In genomic region chr6:3505289-3505688, GRCm38 (mm10) we compare ENCODE assay signal across 21 mouse cellular contexts. TPM values are rescaled to one million over a fixed set of nuclear protein-coding genes. Genes with fewer than 3 reads are reported as not detected.
DNase-seq lines count a peak whose midpoint lies in the region; ATAC-seq lines count a peak whose summit lies in the region.
"Had no signal": no experiment of that assay in that cellular context is flagged by ENCODE, and none has a peak within 500 bp of the region (broad histone marks: within the 10 kb centered on the region; RNA-seq: fewer than 3 reads in every experiment).

No protein-coding gene starts in this region.

- H3K4me3 ChIP-seq in midbrain, embryonic 14.5 days (replicated peaks; ENCODE audit: low read depth, low read length), result no peak overlapping the region
- H3K4me3 ChIP-seq in midbrain, embryonic 13.5 days (replicated peaks), result no peak overlapping the region
- no peak overlapping the region for H3K4me3 ChIP-seq in embryonic facial prominence, embryonic 10.5 days
- no peak overlapping the region for H3K4me3 ChIP-seq in limb, embryonic 13.5 days
- H3K4me3 ChIP-seq: embryonic facial prominence, embryonic 12.5 days; forebrain, embryonic 12.5 days; heart, adult 2 months; heart, embryonic 15.5 days; hindbrain, embryonic 10.5 days had no signal

- peaks cover 10% of the 10 kb centered on the region; the same call in 1 of the 2 replicates for H3K36me3 ChIP-seq in midbrain, embryonic 14.5 days (ENCODE audit: control insufficient read depth, insufficient read depth, low read length)
- 0 out of 2 replicates have a peak, but pooled peaks cover 3% of the 10 kb centered on the region for H3K36me3 ChIP-seq in midbrain, embryonic 13.5 days
- H3K36me3 ChIP-seq in embryonic facial prominence, embryonic 10.5 days (replicated peaks), result no peaks in the 10 kb centered on the region
- no peaks in the 10 kb centered on the region for H3K36me3 ChIP-seq in limb, embryonic 13.5 days
- H3K36me3 ChIP-seq: embryonic facial prominence, embryonic 12.5 days; forebrain, embryonic 12.5 days; heart, embryonic 15.5 days; hindbrain, embryonic 10.5 days had no signal

- H3K27ac ChIP-seq in midbrain, embryonic 14.5 days (replicated peaks; ENCODE audit: low read depth, low read length), result no peak overlapping the region
- H3K27ac ChIP-seq in midbrain, embryonic 13.5 days, result no peak overlapping the region
- no peak overlapping the region for H3K27ac ChIP-seq in embryonic facial prominence, embryonic 10.5 days (replicated peaks)
- no peak overlapping the region for H3K27ac ChIP-seq in limb, embryonic 13.5 days
- H3K27ac ChIP-seq: embryonic facial prominence, embryonic 12.5 days; forebrain, embryonic 12.5 days; heart, adult 2 months; heart, embryonic 15.5 days; hindbrain, embryonic 10.5 days; hindbrain, embryonic 14.5 days had no signal

- peak; percentile 11 for DNase-seq in midbrain, embryonic 14.5 days
- DNase-seq in embryonic facial prominence, embryonic 10.5 days (ENCODE audit: low spot score), result peak; percentile 9
- DNase-seq in kidney, postnatal 14 days, result no peak
- no peak for DNase-seq in liver
- DNase-seq in thymus, postnatal 36 days, result no peak
- DNase-seq: adrenal gland, postnatal 10 days; B cell, adult 2 months; cerebellum, adult 18-20 months; cerebellum, postnatal 10 days; heart, adult 2 months; heart, postnatal 14 days had no signal

- H3K4me2 ChIP-seq in midbrain, embryonic 14.5 days (ENCODE audit: low read length), result no peak overlapping the region
- no peak overlapping the region for H3K4me2 ChIP-seq in midbrain, embryonic 13.5 days (replicated peaks)
- H3K4me2 ChIP-seq in limb, embryonic 13.5 days (replicated peaks), result no peak overlapping the region
- H3K4me2 ChIP-seq: embryonic facial prominence, embryonic 12.5 days; forebrain, embryonic 12.5 days; heart, embryonic 11.5 days; heart, embryonic 15.5 days; hindbrain, embryonic 14.5 days had no signal

- no peaks in the 10 kb centered on the region for H3K27me3 ChIP-seq in midbrain, embryonic 14.5 days (ENCODE audit: control insufficient read depth, insufficient read depth, low read length)
- no peaks in the 10 kb centered on the region for H3K27me3 ChIP-seq in midbrain, embryonic 13.5 days
- no peaks in the 10 kb centered on the region for H3K27me3 ChIP-seq in embryonic facial prominence, embryonic 10.5 days (replicated peaks; ENCODE audit: low read depth, poor library complexity, severe bottlenecking)
- no peaks in the 10 kb centered on the region for H3K27me3 ChIP-seq in limb, embryonic 13.5 days
- H3K27me3 ChIP-seq: embryonic facial prominence, embryonic 12.5 days; forebrain, embryonic 12.5 days; heart, embryonic 15.5 days had no signal

- H3K4me1 ChIP-seq in midbrain, embryonic 14.5 days (ENCODE audit: control insufficient read depth, insufficient read depth, low read length), result 0 out of 2 replicates have a peak, but pooled peaks cover 1% of the 10 kb centered on the region
- H3K4me1 ChIP-seq in midbrain, embryonic 13.5 days (replicated peaks), result peaks cover 1% of the 10 kb centered on the region
- H3K4me1 ChIP-seq in embryonic facial prominence, embryonic 10.5 days, result no peaks in the 10 kb centered on the region
- 0 out of 2 replicates have a peak, but pooled peaks cover 3% of the 10 kb centered on the region for H3K4me1 ChIP-seq in limb, embryonic 13.5 days
- H3K4me1 ChIP-seq: embryonic facial prominence, embryonic 12.5 days; heart, embryonic 15.5 days; hindbrain, embryonic 10.5 days had no signal

- no peaks in the 10 kb centered on the region for H3K9me3 ChIP-seq in midbrain, embryonic 14.5 days (ENCODE audit: control insufficient read depth, low read length)
- no peaks in the 10 kb centered on the region for H3K9me3 ChIP-seq in midbrain, embryonic 13.5 days
- H3K9me3 ChIP-seq in embryonic facial prominence, embryonic 10.5 days, result no peaks in the 10 kb centered on the region
- no peaks in the 10 kb centered on the region for H3K9me3 ChIP-seq in limb, embryonic 13.5 days
- H3K9me3 ChIP-seq: embryonic facial prominence, embryonic 12.5 days; forebrain, embryonic 12.5 days; heart, embryonic 15.5 days; hindbrain, embryonic 10.5 days had no signal

- WGBS in midbrain, embryonic 14.5 days, result 72% methylated on average over 5 of the region's 5 CpGs
- 70% methylated on average over 5 of the region's 5 CpGs for WGBS in midbrain, embryonic 13.5 days
- WGBS in embryonic facial prominence, embryonic 10.5 days, result 77% methylated on average over 5 of the region's 5 CpGs
- WGBS in limb, embryonic 13.5 days, result 31% methylated on average over 5 of the region's 5 CpGs

- H3K9ac ChIP-seq in midbrain, embryonic 14.5 days (replicated peaks; ENCODE audit: low read length), result no peak overlapping the region
- H3K9ac ChIP-seq in midbrain, embryonic 13.5 days (replicated peaks), result no peak overlapping the region
- H3K9ac ChIP-seq in limb, embryonic 13.5 days, result no peak overlapping the region
- H3K9ac ChIP-seq: embryonic facial prominence, embryonic 12.5 days; forebrain, embryonic 12.5 days; heart, embryonic 15.5 days; hindbrain, embryonic 14.5 days had no signal

- ATAC-seq in midbrain, embryonic 14.5 days (ENCODE audit: low FRiP score, low TSS enrichment), result no peak
- ATAC-seq in midbrain, embryonic 13.5 days, result no peak
- peak; percentile 71 for ATAC-seq in limb, embryonic 13.5 days (ENCODE audit: low FRiP score, low read depth)
- ATAC-seq: forebrain, embryonic 16.5 days; intestine, embryonic 16.5 days had no signal

RNA-seq across cellular contexts. Expression of gene Vps50, which starts 7.1 kb away (rescaled TPM):
- 51.7 and 59.8 TPM in 2 replicates for polyA plus RNA-seq in midbrain, embryonic 14.5 days (2014; fragmentation: Nextera tagmentation; extraction: Ambion mirVana)
- polyA plus RNA-seq in midbrain, embryonic 13.5 days (2015; fragmentation: Nextera tagmentation; extraction: Ambion mirVana), result 47.7 and 52.6 TPM in 2 replicates
- 33.7 and 35.6 TPM in 2 replicates for polyA plus RNA-seq in embryonic facial prominence, embryonic 10.5 days (2016; fragmentation: Nextera tagmentation; extraction: Ambion mirVana)
- polyA plus RNA-seq in limb, embryonic 13.5 days (2015; fragmentation: Nextera tagmentation; extraction: Ambion mirVana), result 32.5 and 34.0 TPM in 2 replicates

RNA-seq across cellular contexts. Expression of gene Hepacam2, which starts 7.2 kb away (rescaled TPM):
- polyA plus RNA-seq in midbrain, embryonic 14.5 days (2014; fragmentation: Nextera tagmentation; extraction: Ambion mirVana), result 2.5 and 2.9 TPM in 2 replicates
- 4.0 and 4.4 TPM in 2 replicates for polyA plus RNA-seq in midbrain, embryonic 13.5 days (2015; fragmentation: Nextera tagmentation; extraction: Ambion mirVana)
- 0.36 and 0.72 TPM in 2 replicates for polyA plus RNA-seq in embryonic facial prominence, embryonic 10.5 days (2016; fragmentation: Nextera tagmentation; extraction: Ambion mirVana)
- polyA plus RNA-seq in limb, embryonic 13.5 days (2015; fragmentation: Nextera tagmentation; extraction: Ambion mirVana), result 0.08 and 0.15 TPM in 2 replicates

Comparison
In these comparisons a context has a peak if more than half of its experiments do, and no peak if none do; other contexts are left out.
1. DNase-seq: peak in midbrain, embryonic 14.5 days (single experiment) and embryonic facial prominence, embryonic 10.5 days (single experiment); none in kidney, postnatal 14 days (single experiment), liver (single experiment) and thymus, postnatal 36 days (0 of 2).